Mouse (Mus musculus): Measurements from ENCODE around the gene Slc44a2. TPM values are rescaled to one million over a fixed set of nuclear protein-coding genes. Genes with fewer than 3 reads are reported as not detected.

Gene Slc44a2
- polyA plus RNA-seq, 1 experiment: 173 TPM

- Histone ChIP-seq H3K27me3 (ENCODE audit: control insufficient read depth, insufficient read depth, insufficient read length) (no peaks in the 10 kb centered on the region), H3ac (ENCODE audit: control insufficient read depth, insufficient read length) (no peak overlapping the region), H3K4me3 (no peak overlapping the region), H3K36me3 (ENCODE audit: control insufficient read depth, insufficient read depth) (no peaks in the 10 kb centered on the region), H3K79me2 (ENCODE audit: control insufficient read depth, insufficient read depth) (peaks cover 56% of the 10 kb centered on the region), H3K4me2 (ENCODE audit: low read depth) (no peak overlapping the region)
- no peak for TF ChIP-seq E2F4 (IDR thresholded peaks at IDR 0.05; ENCODE audit: insufficient read depth)
Measured at GRCm38 (mm10) chr9:21328041-21328440, 7.5 kb downstream of the Slc44a2 start.

- Histone ChIP-seq H3K79me2 (ENCODE audit: control insufficient read depth, insufficient read depth) (peaks cover 46% of the 10 kb centered on the region), H3K4me2 (ENCODE audit: low read depth) (no peak overlapping the region), H3K27me3 (ENCODE audit: control insufficient read depth, insufficient read depth, insufficient read length) (no peaks in the 10 kb centered on the region), H3K36me3 (ENCODE audit: control insufficient read depth, insufficient read depth) (no peaks in the 10 kb centered on the region), H3ac (ENCODE audit: control insufficient read depth, insufficient read length) (no peak overlapping the region), H3K4me3 (no peak overlapping the region)
- TF ChIP-seq REST (IDR thresholded peaks at IDR 0.05; ENCODE audit: insufficient read depth, insufficient read length) (no peak), USF1 (IDR thresholded peaks at IDR 0.05; ENCODE audit: low read depth) (no peak), TCF12 (IDR thresholded peaks at IDR 0.05; ENCODE audit: insufficient read depth, poor library complexity, severe bottlenecking) (no peak), POLR2A (IDR thresholded peaks at IDR 0.05; ENCODE audit: insufficient read length, low read depth) (no peak), MYOD1 (IDR thresholded peaks at IDR 0.05; ENCODE audit: control insufficient read depth in 1 of 3, insufficient read length in 2 of 3, low read depth in 2 of 3) (no peak), POLR2AphosphoS2 (IDR thresholded peaks at IDR 0.05; ENCODE audit: insufficient read length, low read depth) (no peak), MYOG (IDR thresholded peaks at IDR 0.05; ENCODE audit: control insufficient read depth in 1 of 3, insufficient read depth in 1 of 3, insufficient read length in 2 of 3, low read depth in 2 of 3) (no peak), MAX (IDR thresholded peaks at IDR 0.05; ENCODE audit: low read depth) (no peak), CEBPB (IDR thresholded peaks at IDR 0.05; ENCODE audit: insufficient read depth, poor library complexity, severe bottlenecking) (no peak), E2F4 (IDR thresholded peaks at IDR 0.05; ENCODE audit: insufficient read depth) (no peak), TCF3 (IDR thresholded peaks at IDR 0.05; ENCODE audit: insufficient read length, low read depth) (no peak), SRF (IDR thresholded peaks at IDR 0.05; ENCODE audit: control insufficient read depth, insufficient read length, low read depth) (no peak)
Measured at GRCm38 (mm10) chr9:21329041-21329440, 8.5 kb downstream of the Slc44a2 start.

- Histone ChIP-seq H3K4me3 (no peak overlapping the region), H3K36me3 (ENCODE audit: control insufficient read depth, insufficient read depth) (no peaks in the 10 kb centered on the region), H3K79me2 (ENCODE audit: control insufficient read depth, insufficient read depth) (peaks cover 38% of the 10 kb centered on the region), H3K27me3 (ENCODE audit: control insufficient read depth, insufficient read depth, insufficient read length) (no peaks in the 10 kb centered on the region), H3ac (ENCODE audit: control insufficient read depth, insufficient read length) (no peak overlapping the region), H3K4me2 (ENCODE audit: low read depth) (peak overlapping the region; percentile 12)
- TF ChIP-seq TCF3 (IDR thresholded peaks at IDR 0.05; ENCODE audit: insufficient read length, low read depth) (no peak), POLR2A (IDR thresholded peaks at IDR 0.05; ENCODE audit: insufficient read length, low read depth) (no peak), MYOG (IDR thresholded peaks at IDR 0.05; ENCODE audit: control insufficient read depth in 1 of 3, insufficient read depth in 1 of 3, insufficient read length in 2 of 3, low read depth in 2 of 3) (no peak), CEBPB (IDR thresholded peaks at IDR 0.05; ENCODE audit: insufficient read depth, poor library complexity, severe bottlenecking) (no peak), USF1 (IDR thresholded peaks at IDR 0.05; ENCODE audit: low read depth) (no peak), POLR2AphosphoS2 (IDR thresholded peaks at IDR 0.05; ENCODE audit: insufficient read length, low read depth) (no peak), E2F4 (IDR thresholded peaks at IDR 0.05; ENCODE audit: insufficient read depth) (no peak), SRF (IDR thresholded peaks at IDR 0.05; ENCODE audit: control insufficient read depth, insufficient read length, low read depth) (no peak), REST (IDR thresholded peaks at IDR 0.05; ENCODE audit: insufficient read depth, insufficient read length) (no peak), MYOD1 (IDR thresholded peaks at IDR 0.05; ENCODE audit: control insufficient read depth in 1 of 3, insufficient read length in 2 of 3, low read depth in 2 of 3) (no peak)
Measured at GRCm38 (mm10) chr9:21329699-21330289, 9.3 kb downstream of the Slc44a2 start.

- no peak for TF ChIP-seq POLR2A (IDR thresholded peaks at IDR 0.05; ENCODE audit: insufficient read length, low read depth)
- TF ChIP-seq USF1 (IDR thresholded peaks at IDR 0.05; ENCODE audit: low read depth): no peak
- no peak for TF ChIP-seq CEBPB (IDR thresholded peaks at IDR 0.05; ENCODE audit: insufficient read depth, poor library complexity, severe bottlenecking)
- no peak for TF ChIP-seq POLR2AphosphoS2 (IDR thresholded peaks at IDR 0.05; ENCODE audit: insufficient read length, low read depth)
- TF ChIP-seq E2F4 (IDR thresholded peaks at IDR 0.05; ENCODE audit: insufficient read depth): no peak
- TF ChIP-seq MYOG (IDR thresholded peaks at IDR 0.05; ENCODE audit: control insufficient read depth in 1 of 3, insufficient read depth in 1 of 3, insufficient read length in 2 of 3, low read depth in 2 of 3): no peak
- TF ChIP-seq MYOD1 (IDR thresholded peaks at IDR 0.05; ENCODE audit: control insufficient read depth in 1 of 3, insufficient read length in 2 of 3, low read depth in 2 of 3): no peak
- no peak for TF ChIP-seq TCF3 (IDR thresholded peaks at IDR 0.05; ENCODE audit: insufficient read length, low read depth)
- no peak for TF ChIP-seq MAX (IDR thresholded peaks at IDR 0.05; ENCODE audit: low read depth)
- TF ChIP-seq SRF (IDR thresholded peaks at IDR 0.05; ENCODE audit: control insufficient read depth, insufficient read length, low read depth): no peak
- no peak for TF ChIP-seq TCF12 (IDR thresholded peaks at IDR 0.05; ENCODE audit: insufficient read depth, poor library complexity, severe bottlenecking)
- no peak for TF ChIP-seq REST (IDR thresholded peaks at IDR 0.05; ENCODE audit: insufficient read depth, insufficient read length)
- Histone ChIP-seq H3K4me3 (no peak overlapping the region), H3K27me3 (ENCODE audit: control insufficient read depth, insufficient read depth, insufficient read length) (no peaks in the 10 kb centered on the region), H3K79me2 (ENCODE audit: control insufficient read depth, insufficient read depth) (peaks cover 31% of the 10 kb centered on the region), H3K4me2 (ENCODE audit: low read depth) (peak overlapping the region; percentile 61), H3ac (ENCODE audit: control insufficient read depth, insufficient read length) (no peak overlapping the region), H3K36me3 (ENCODE audit: control insufficient read depth, insufficient read depth) (no peaks in the 10 kb centered on the region)
Measured at GRCm38 (mm10) chr9:21331365-21332140, 11.1 kb downstream of the Slc44a2 start.

Data from myocyte (in vitro differentiated cells).